Mouse (Mus musculus): ENCODE results near the gene Zfp652.
"Not testable (repeated sequence)": the region's sequence is repeated elsewhere in the genome, so short reads cannot be mapped to it uniquely, and the experiment has no call there.

The Zfp652 gene

DNA sequence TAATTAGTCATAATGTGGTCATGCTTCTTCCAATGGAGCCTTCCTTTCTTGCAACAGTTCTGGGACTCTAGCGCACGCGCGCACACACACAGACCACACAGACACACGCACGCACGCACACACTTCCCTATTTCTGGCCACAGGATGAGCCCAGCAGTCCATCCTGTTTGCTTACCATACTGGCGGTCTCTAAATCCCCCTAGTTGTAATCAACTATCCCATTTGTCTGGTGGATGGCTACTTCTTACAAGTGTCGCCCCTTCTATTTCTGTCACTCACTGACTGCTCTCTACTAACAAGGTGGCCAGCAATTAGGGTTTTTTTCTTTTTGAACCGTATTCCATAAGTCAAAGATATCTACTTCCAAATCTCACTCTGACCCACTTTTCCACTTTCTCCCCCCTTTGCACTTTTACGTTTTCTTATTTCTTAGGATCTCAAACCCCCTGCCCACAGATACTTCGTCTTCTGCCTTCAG is 349 bp upstream of the Zfp652 start:
- DNase-seq (ENCODE audit: low spot score), result no peak

DNA sequence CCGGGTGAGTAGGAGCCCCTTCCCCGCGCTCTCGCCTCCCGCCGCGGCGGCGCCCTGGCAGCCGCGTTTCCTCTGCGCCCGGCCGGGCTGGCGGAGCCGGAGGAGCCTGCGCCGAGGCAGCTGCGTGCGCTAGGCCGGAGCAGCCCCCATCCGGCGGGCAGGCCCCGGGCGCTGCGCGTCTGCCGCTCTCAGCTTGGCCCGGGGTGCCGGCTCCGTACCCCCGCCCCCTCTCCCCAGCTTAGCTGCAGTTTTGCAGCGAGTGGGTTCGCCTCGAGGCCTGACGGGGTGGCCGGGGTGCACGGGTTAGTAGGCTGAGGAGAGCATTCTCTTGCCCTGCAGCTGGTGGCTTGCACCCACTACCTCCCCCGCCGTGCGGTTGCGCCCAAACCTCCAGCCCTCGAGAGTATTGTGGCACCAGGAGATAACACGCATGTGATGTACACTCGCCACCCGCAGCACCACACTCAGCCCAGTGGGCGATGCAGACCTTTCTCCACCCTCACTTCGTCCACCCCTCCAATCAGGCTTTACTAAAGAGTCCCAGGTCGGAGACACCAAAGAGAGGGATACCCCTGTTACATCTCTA is 845 bp downstream of the Zfp652 start:
- peak; percentile 42 for DNase-seq (ENCODE audit: low spot score)

DNA sequence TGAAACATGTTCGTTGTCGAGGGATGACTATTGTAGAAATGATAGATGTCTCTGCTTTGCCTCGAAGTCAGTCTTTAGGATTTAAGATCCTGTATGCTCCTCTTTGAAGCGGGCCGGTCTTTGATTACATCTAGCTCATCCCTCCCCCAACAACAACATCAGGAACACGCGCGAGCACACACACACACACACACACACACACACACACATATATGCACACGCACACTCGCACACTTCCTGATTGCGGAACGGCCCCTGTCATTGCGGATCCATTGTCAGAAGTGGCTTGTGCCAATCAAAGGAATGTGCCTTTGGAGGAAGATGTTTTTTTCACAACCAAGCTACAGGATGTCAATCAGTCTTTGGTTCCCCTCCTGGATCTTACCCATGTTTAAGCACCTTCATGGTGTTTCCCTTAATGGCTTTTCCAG is 1.4 kb downstream of the Zfp652 start:
- no peak for DNase-seq (ENCODE audit: low spot score)

DNA sequence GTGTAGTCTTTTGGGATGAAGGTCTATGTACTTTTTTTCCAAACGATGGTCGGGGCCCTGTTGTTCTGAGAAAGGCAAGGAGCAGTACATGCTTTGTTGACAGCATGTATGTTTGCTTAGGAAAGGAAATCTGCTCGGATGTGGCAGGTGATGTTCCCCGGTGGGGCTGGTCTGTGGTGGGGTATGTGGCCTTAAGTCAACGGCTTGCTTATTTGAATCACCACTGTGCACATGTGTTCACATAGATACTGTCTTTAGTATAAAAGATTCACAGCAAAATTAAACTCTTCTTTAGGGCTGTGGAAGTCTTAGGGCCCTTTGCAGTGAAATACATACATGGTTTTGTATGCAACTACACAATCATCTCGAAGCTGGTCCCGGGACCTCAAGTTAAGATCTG is 1.9 kb downstream of the Zfp652 start:
- no peak for DNase-seq (ENCODE audit: low spot score)

DNA sequence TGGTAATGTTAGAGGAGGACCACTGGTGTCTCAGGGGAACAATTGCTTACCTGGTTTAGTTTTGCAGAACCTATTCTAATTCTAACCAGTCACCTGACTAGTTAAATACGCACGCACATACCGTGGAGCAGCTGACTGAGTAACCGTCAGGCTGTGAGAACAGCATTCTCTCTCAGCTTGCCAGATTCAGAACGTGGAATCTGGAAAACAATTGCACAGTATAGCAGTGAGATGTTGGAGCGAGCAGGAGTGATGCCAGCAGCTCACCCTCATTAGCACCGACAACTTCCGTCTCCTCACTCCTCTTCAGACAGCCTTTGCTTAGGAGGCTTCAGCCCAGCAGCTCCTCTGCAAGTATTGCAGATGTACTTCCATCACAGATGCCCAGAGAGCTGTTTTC is 3.7 kb downstream of the Zfp652 start:
- DNase-seq (ENCODE audit: low spot score), result no peak

DNA sequence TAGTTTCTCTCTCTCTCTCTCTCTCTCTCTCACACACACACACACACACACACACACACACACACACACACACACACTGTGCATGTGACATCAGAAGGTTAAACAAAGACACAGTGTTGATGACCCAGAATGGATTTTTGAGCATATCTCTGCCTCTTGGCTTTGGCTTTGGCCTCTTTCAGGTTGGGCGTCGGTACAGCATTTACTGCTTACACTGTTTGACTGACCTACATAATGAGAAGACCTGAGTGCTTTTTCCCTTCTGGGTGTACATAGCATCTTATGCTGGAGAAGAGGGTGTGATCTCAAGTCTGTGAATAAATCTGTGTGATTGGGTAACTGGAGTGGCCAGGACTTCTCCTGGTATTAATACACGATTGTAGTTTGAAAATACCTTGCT is 6.9 kb downstream of the Zfp652 start:
- no peak for DNase-seq (ENCODE audit: low spot score)

DNA sequence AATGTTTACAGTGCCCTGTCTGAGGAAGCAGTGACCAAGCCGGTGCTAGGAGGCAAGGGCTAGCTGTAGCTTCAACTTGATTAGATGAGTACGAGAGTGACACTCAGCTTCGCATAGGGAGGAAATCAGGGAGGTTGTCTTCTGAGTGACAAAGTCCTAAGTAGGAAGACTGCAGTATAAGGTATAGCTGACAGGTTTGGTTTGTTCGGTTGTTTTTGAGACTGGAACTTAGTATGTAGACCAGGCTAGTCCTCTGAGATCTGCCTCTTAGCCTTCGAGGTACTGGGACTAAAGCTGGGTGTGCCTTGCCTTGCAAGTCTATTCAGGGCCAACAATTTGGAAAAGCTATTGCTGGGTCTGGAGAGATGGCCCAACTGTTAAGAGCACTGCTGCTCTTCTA is 10.8 kb downstream of the Zfp652 start, which contains the start of gene B130006D01Rik:
Gene B130006D01Rik (plus strand): TSS at position 301 of the 400 bp plus-strand sequence.
- no peak for DNase-seq (ENCODE audit: low spot score)

DNA sequence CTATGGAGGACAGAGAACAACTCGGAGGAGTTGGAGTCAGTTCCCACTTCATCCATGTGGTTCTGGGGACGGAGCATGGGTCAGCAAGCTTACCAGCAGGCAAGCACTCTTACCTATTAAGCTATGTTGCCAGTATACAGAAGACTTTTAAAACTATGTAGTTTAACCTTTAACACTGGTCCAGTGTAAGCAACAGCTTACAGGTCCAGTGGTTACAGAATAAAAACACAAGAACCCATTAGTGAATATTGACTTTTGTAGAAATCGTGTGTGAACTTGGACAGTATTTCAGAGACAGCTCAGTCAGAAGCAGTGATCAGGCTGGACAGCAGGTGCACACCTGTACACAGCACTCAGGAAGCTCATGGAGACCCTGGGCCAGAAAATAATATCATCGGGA is 12.0 kb downstream of the Zfp652 start:
- DNase-seq (ENCODE audit: low spot score), result no peak

DNA sequence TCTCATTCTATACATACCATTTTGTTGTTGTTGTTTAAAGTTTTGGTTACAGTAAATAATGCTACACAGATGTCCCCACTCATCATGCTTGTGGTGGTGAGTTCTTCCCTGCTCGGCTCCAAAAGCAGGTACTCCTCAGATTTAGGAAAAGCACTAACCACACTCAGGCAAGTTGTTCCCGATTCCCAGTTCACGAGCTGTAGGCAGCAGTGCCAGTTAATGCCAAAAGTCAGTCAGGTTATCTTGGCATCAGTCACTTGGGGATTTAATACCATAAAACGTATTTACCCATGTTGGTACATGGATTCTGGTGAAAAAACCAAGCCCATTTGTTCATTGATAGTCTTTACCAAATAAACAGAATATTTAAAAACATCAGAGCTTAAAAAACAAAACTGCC is 13.7 kb downstream of the Zfp652 start:
- no peak for DNase-seq (ENCODE audit: low spot score)

DNA sequence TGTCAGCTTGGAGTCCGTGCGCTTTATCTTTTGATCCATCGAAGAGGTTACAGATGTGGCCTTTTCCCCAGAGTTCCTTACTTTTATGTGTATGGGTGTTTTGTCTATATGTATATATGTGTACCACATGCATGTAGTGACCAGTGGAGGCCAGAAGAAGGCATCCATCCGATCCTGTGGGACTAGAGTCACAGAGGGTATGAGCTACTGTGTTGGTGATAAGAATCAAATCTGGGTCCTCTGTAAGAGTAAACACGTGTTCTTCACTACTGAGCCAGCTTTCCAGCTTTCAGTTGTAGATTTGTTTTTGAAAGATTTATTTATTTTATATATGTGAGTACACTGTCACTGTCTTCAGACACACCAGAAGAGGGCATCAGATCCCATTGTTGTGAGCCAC is 15.5 kb downstream of the Zfp652 start:
- DNase-seq (ENCODE audit: low spot score), result no peak

DNA sequence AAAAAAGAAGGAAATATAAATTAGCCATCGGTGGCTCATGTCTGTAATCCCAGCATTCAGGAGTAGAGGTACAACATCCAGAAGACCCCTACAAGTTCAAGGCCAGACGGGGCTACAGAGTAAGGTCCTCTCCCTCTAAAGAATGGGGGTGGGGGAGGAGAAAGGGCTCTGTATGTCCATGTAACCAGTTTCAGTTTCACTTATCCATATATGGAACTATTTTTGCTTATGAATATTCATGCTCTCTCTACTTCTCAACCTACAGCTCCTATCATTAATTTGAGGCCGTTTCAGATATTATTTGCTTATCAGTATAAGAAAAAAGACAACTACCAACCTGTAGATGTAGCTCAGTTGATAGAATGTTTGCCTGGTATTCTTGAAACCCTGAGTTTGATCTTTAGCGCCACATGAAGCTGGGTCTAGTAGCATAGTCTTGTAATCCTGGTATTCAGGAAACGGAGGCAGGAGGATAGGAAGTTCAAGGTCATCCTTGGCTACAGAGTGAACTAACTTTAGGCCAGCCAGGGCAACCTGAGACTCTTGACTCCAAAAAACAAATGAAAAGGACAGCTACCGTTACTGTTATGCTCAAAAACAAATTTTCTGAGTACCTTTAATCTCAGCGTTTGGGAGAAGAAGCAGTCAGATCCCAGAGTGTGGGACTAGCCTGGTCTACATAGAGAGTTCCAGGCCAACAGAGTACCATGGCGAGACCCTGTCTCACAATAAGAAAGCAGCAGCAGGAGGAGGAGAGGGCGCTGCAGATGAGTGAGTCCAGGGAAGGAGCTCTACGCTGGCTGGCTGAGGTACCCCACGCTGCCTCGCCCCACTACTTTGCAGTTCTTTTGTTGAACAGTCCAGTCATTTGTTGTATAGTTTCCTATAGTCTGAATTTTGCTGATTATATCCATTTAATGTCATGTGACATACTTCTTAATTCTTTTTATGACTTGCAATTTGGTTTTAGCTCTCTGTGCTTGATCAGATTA is 16.7 kb downstream of the Zfp652 start:
- DNase-seq (ENCODE audit: low spot score), result no peak

DNA sequence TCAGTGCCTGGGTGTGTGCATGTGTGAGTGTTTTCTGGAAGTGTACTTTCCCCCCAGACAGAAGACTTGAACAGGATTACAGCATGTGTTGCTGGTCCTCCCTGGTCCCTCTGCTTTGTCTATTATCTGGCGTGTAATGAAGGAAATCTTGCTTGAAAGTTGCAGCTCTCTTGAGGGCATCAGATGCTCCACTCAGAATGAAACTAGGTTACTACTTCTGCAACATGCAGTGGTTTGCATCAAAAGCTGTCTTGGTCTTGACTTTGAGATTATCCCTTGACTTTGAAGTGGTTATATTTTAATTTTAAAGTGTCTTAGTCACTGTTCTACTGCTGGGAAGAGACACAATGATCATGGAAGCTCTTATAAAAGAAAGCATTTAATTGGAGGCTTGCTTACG is 22.0 kb downstream of the Zfp652 start:
- no peak for DNase-seq (ENCODE audit: low spot score)

DNA sequence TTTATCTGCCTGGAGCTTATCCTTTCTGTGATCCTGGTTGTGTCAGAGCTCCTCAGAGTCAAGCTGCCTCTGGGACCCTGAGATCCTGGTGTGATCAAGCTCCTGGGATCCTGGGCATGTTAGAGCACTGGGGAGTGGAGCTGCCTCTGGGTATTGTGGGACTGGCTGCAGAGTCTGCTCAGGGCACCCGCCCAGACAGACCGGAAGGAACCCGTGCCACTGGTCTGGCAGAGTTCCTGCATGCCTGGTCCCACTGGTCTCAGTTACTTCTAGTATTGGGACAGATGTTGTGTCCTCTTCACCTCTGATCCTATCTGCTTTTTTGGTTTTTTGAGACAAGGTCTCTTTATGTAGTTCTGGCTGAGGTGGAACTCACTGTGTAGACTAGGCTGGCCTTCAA is 25.3 kb downstream of the Zfp652 start:
- no peak for DNase-seq (ENCODE audit: low spot score)

DNA sequence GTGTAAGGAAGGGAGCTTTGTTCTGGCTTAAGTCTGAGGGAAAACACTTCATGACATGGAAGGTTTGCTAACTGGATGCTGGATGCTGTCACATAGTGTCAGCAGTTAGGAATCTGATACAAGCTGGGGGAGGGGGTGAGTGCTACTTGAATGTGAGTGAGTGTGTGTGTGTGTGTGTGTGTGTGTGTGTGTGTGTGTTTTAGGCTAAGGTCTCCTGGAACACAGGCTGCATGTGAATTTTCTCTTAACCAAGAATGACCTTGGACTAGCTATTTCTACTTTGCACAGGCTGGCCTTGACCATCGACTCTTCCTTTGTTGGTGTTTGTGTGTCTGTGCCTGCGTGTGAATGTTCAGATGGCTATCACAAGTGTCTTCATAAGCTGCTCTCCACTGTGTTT is 32.0 kb downstream of the Zfp652 start:
- DNase-seq (ENCODE audit: low spot score), result no peak

DNA sequence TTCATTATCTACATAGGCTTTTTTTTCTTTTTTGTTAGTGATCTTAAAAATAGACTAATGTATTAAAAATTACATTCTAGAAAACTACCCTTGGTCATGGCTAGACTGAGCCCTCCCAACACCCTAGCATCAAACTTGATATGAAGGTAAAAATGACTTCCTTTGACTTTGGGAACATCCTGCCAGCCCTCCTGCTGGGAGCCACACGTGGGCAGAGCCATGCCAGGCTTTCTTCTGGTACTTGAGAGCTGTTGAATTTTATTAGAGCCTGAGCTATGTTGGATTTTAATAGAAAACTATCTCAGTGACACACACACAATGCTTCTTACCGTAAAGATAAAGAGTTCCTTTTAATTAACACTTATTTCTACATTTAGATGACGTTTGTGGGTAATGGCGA is 34.3 kb downstream of the Zfp652 start:
- no peak for DNase-seq (ENCODE audit: low spot score)

DNA sequence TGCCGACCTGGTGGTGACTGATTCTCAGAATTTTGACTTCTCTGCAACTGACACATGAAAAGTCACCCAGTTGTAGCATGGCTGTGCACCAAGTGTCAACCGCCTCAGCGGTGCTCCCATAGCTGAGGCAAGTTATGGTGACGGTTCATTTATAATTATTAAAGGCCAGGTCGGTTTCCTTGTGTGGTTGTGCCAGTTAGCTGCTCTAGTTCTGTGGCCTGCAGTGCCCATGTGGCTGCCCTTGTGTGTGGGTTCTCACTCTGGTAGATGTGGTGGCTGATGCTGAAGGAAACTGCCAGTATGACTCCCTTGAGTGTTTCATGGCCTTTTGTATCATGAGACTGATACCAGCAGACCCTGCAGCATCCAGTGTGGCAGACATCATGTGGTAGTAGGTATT is 35.9 kb downstream of the Zfp652 start:
- no peak for DNase-seq (ENCODE audit: low spot score)

DNA sequence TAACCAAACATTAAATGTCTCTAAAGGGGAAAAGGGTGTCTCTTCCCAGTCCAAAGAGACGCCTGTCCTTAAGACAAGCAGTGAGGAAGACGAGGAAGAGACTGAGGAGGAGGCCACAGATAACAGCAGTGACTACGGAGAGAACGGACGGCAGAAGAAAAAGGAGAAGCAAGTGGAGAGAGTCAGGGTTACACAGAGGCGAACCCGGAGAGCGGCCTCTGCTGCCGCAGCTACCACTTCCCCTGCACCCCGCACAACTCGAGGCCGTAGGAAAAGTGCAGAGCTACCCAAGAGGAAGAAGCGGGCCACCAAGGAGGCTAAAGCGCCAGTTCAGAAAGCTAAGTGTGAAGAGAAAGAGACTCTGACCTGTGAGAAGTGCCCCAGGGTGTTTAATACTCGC is 37.1 kb downstream of the Zfp652 start:
- DNase-seq (ENCODE audit: low spot score), result no peak

DNA sequence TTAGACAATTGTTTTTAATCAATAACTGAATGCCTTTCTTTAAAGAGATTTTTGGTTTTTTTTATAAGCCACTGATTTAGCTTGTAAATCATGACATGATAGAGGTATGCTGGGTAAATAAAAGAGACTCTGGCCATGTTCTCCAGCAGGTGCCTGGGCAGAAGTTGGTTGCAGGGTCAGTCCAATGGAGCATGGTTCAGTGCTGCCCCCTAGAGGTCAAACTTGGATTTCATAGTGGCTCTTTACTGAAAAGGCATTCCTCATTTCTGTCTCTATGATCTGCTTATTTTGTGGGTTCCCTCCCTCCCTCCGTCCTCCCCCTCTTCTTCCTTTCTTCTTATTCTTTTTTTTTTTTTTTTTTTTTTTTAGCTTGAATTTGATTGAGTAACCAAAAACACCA is 38.5 kb downstream of the Zfp652 start:
- DNase-seq (ENCODE audit: low spot score), result peak; percentile 84

DNA sequence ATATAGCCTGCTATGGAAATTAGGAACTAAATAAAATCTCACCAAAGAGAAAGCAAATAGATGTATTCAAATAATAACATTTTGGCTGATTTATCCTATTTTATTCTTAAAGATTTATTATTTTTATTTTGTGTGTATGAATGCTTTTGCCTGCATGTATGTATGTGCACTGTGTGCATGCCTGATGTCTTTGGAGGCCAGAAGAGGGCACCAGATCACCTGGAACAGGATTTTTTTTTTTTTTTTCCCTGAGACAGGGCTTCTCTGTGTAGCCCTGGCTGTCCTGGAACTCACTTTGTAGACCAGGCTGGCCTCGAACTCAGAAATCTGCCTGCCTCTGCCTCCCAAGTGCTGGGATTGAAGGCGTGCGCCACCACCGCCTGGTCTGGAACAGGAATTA is 42.7 kb downstream of the Zfp652 start:
- DNase-seq (ENCODE audit: low spot score), result not testable (repeated sequence)

DNA sequence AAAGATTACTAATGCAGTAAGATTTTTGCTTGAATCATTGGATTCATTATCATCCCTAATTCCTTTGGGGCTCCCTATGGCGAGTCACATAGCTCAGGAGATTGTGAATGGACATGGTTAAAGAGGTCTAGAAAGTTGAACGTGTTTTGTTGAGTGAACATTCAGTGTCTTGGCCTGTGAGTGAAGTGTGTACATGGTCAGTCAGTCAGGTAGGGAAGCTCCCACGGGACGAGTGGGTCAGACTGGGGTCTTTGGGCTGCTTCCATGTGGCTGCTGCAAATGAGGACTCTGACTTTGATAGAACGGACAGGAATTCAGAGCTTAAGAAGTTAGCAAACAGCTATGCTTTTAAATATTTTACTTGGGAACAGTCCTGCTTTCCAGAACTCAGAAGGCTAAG is 48.0 kb downstream of the Zfp652 start:
- no peak for DNase-seq (ENCODE audit: low spot score)

DNA sequence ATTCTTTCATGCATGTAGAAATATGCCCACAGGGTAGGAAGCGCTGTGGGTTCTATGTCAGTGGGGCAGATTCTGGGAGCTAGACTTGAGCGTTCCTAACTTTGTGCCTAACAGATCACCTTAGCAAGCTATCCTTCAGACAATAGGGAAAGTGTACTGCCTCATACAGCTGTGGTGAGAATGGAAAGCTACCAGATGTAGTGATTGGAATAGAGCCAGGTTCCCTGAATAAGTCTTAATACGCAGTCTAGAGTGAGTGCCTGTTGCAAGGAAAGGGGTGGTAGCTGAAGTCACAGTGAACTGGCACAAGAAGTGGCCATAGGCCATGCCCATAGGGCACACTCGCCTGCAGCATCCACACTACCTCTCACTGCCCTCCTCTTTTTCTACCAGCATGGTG is 50.5 kb downstream of the Zfp652 start:
- no peak for DNase-seq (ENCODE audit: low spot score)

DNA sequence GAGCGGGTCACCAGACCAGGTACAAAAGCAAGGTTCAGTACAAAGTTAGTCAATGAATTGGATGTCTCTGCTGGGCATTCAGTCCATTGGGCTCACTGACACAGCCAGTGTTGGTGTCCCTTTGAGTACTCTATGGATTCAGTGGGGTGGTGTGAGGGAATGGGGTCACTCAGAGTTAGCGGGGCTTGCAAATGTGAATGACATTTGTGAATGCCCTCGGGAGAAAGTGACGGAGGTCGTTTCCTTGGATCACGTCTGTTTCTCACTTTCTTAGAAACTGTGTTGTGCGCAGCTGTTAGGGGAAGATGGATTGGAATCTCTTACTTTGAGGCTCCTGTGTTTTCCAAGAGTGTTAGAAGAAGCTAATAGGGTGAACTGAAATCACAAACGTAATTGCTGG is 52.3 kb downstream of the Zfp652 start:
- no peak for DNase-seq (ENCODE audit: low spot score)

DNA sequence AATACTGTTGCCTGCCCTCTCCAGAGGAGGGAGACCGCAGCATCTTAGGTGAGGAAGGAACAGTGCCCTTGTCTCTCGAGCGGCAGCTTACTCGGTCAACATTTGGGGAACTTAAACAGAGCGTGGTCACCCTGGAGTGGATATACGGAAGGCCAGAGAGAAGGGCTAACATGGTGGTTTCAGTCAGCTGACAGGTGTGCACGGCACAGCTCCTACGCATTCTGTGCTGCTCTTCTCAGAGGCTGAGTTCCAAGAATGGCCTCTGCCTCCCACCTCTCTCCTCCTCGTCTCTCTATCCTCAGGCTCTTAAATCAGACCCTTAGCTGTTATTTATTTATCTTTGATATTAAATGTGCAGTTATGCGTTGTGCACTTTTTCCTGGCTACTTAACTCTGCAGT is 52.9 kb downstream of the Zfp652 start:
- no peak for DNase-seq (ENCODE audit: low spot score)
